8 mouse cellular contexts compared by ENCODE assay signal in the genomic region with DNA sequence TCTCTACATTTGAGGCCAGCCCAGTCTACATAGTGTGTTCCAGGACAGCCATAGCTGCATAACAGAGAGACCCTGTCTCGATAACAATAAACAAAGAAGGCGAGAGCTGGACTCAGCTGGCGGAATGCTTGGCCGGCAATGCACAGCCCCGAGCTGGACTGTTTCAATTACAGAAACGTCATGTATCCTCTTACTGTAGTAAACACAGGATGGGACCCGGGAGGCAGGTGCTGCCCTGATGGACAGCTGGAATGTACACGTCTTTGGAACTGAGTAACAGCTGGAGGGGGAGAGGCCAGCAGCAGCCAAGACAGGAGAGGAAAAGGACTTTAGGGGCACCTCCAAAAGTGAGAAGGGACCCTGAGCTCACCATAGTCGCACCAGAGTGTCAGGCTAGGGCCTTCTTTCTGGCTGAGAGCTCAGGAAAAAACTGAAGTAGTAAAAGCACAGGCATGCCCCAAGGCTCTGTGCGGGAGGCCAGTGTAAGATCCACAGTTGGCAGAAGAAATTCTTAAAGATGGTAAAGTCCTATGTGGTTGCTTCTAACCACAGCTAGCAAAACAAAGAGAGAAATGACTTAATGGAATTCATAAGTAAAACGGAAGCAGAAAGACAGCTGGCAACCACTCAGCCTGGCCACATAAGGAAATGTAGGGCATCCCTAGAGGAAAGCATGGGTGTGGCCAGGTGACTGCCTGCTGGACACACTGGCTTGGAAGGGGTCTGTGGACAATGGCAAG.
A peak's percentile ranks its signal among the peaks of the same experiment; 100 is the strongest.
DNase-seq lines count a peak whose midpoint lies in the region; ATAC-seq and TF ChIP-seq lines count a peak whose summit lies in the region.

No protein-coding gene starts in this region.

- no peak for TF ChIP-seq CTCF in hindbrain, postnatal 0 days (IDR thresholded peaks at IDR 0.05; ENCODE audit: low read depth)

- H3K79me2 ChIP-seq in myocyte (ENCODE audit: control insufficient read depth, insufficient read depth): peaks cover 84% of the 10 kb centered on the region

- no peak overlapping the region for H3K4me2 ChIP-seq in liver, embryonic 16.5 days (ENCODE audit: low read depth, low read length)
- H3K4me2 ChIP-seq in liver, embryonic 12.5 days: no peak overlapping the region
- no peak overlapping the region for H3K4me2 ChIP-seq in hindbrain, postnatal 0 days (ENCODE audit: low read depth, low read length)
- H3K4me2 ChIP-seq in myocyte (ENCODE audit: low read depth): peak overlapping the region; percentile 81

- H3K27me3 ChIP-seq in liver, embryonic 16.5 days (ENCODE audit: control insufficient read depth, insufficient read depth, low read depth, low read length): no peaks in the 10 kb centered on the region
- H3K27me3 ChIP-seq in liver, embryonic 12.5 days (replicated peaks): no peaks in the 10 kb centered on the region
- no peaks in the 10 kb centered on the region for H3K27me3 ChIP-seq in hindbrain, postnatal 0 days (ENCODE audit: insufficient read depth, low read length)
- H3K27me3 ChIP-seq in myocyte (ENCODE audit: control insufficient read depth, insufficient read depth, insufficient read length): no peaks in the 10 kb centered on the region

- no peak overlapping the region for H3K4me3 ChIP-seq in liver, embryonic 16.5 days (ENCODE audit: low read depth, low read length)
- H3K4me3 ChIP-seq in liver, embryonic 12.5 days: no peak overlapping the region
- H3K4me3 ChIP-seq in hindbrain, postnatal 0 days (ENCODE audit: low read length): no peak overlapping the region
- H3K4me3 ChIP-seq in myocyte: no peak overlapping the region

- 0 out of 2 replicates have a peak overlapping the region, but pooled peaks have one; percentile 21 for H3K27ac ChIP-seq in liver, embryonic 16.5 days (ENCODE audit: low read length)
- H3K27ac ChIP-seq in liver, embryonic 12.5 days: no peak overlapping the region
- H3K27ac ChIP-seq in hindbrain, postnatal 0 days: no peak overlapping the region

- DNase-seq in brain, adult 2 months (ENCODE audit: low read depth, low spot score): peak; percentile 69
- DNase-seq in hindbrain, postnatal 0 days (ENCODE audit: low spot score): peak; percentile 13
- DNase-seq in frontal cortex, postnatal 25 days (ENCODE audit: low spot score in 2 of 2): no peak
- no peak for DNase-seq in cerebellum, postnatal 25 days
- no peak for DNase-seq in layer of hippocampus, postnatal 25 days (ENCODE audit: extremely low spot score in 1 of 2, low spot score in 1 of 2)

- H3ac ChIP-seq in myocyte (ENCODE audit: control insufficient read depth, insufficient read length): no peak overlapping the region

- no peak for TF ChIP-seq POLR2A in myocyte (IDR thresholded peaks at IDR 0.05; ENCODE audit: insufficient read length, low read depth)

- H3K36me3 ChIP-seq in liver, embryonic 16.5 days (ENCODE audit: control insufficient read depth, insufficient read depth): no peaks in the 10 kb centered on the region
- no peaks in the 10 kb centered on the region for H3K36me3 ChIP-seq in liver, embryonic 12.5 days
- H3K36me3 ChIP-seq in hindbrain, postnatal 0 days (ENCODE audit: insufficient read depth, low read length): no peaks in the 10 kb centered on the region
- H3K36me3 ChIP-seq in myocyte (ENCODE audit: control insufficient read depth, insufficient read depth): no peaks in the 10 kb centered on the region

- no peak overlapping the region for H3K9ac ChIP-seq in liver, embryonic 16.5 days (ENCODE audit: low read depth, low read length)
- no peak overlapping the region for H3K9ac ChIP-seq in liver, embryonic 12.5 days
- no peak overlapping the region for H3K9ac ChIP-seq in hindbrain, postnatal 0 days (replicated peaks; ENCODE audit: low read length)

- no peak for ATAC-seq in liver, embryonic 16.5 days (ENCODE audit: low read depth)
- ATAC-seq in liver, embryonic 12.5 days: no peak
- peak; percentile 36 for ATAC-seq in hindbrain, postnatal 0 days

- H3K9me3 ChIP-seq in liver, embryonic 16.5 days (replicated peaks; ENCODE audit: control insufficient read depth, low read length): no peaks in the 10 kb centered on the region
- H3K9me3 ChIP-seq in liver, embryonic 12.5 days (replicated peaks): no peaks in the 10 kb centered on the region
- no peaks in the 10 kb centered on the region for H3K9me3 ChIP-seq in hindbrain, postnatal 0 days (ENCODE audit: low read length)

- WGBS in liver, embryonic 16.5 days (ENCODE audit: insufficient replicate concordance): 49% methylated on average over 11 of the region's 11 CpGs
- 72% methylated on average over 11 of the region's 11 CpGs for WGBS in liver, embryonic 12.5 days (ENCODE audit: insufficient replicate concordance)
- 45% methylated on average over 11 of the region's 11 CpGs for WGBS in hindbrain, postnatal 0 days

- H3K4me1 ChIP-seq in liver, embryonic 16.5 days (ENCODE audit: control insufficient read depth, low read depth, low read length): peaks cover 36% of the 10 kb centered on the region
- peaks cover 60% of the 10 kb centered on the region for H3K4me1 ChIP-seq in liver, embryonic 12.5 days
- H3K4me1 ChIP-seq in hindbrain, postnatal 0 days (ENCODE audit: insufficient read depth, low read length): peaks cover 9% of the 10 kb centered on the region

TF ChIP-seq in myocyte, 11 proteins besides CTCF, POLR2A, EP300 and RAD21:
- peak in 2 of 3 experiments; percentile 48 to 79 for TF ChIP-seq MYOG (IDR thresholded peaks at IDR 0.05; ENCODE audit: control insufficient read depth in 1 of 3, insufficient read depth in 1 of 3, insufficient read length in 2 of 3, low read depth in 2 of 3)
- peak; percentile 35 for TF ChIP-seq TCF12 (IDR thresholded peaks at IDR 0.05; ENCODE audit: insufficient read depth, poor library complexity, severe bottlenecking)
- TF ChIP-seq REST (IDR thresholded peaks at IDR 0.05; ENCODE audit: insufficient read depth, insufficient read length): no peak
- TF ChIP-seq MAX (IDR thresholded peaks at IDR 0.05; ENCODE audit: low read depth): no peak
- TF ChIP-seq SRF (IDR thresholded peaks at IDR 0.05; ENCODE audit: control insufficient read depth, insufficient read length, low read depth): peak; percentile 96
- no peak for TF ChIP-seq E2F4 (IDR thresholded peaks at IDR 0.05; ENCODE audit: insufficient read depth)
- TF ChIP-seq USF1 (IDR thresholded peaks at IDR 0.05; ENCODE audit: low read depth): no peak
- TF ChIP-seq TCF3 (IDR thresholded peaks at IDR 0.05; ENCODE audit: insufficient read length, low read depth): peak; percentile 49
- TF ChIP-seq CEBPB (IDR thresholded peaks at IDR 0.05; ENCODE audit: insufficient read depth, poor library complexity, severe bottlenecking): no peak
- no peak for TF ChIP-seq POLR2AphosphoS2 (IDR thresholded peaks at IDR 0.05; ENCODE audit: insufficient read length, low read depth)
- peak in 2 of 3 experiments; percentile 85 to 89 for TF ChIP-seq MYOD1 (IDR thresholded peaks at IDR 0.05; ENCODE audit: control insufficient read depth in 1 of 3, insufficient read length in 2 of 3, low read depth in 2 of 3)
TF ChIP-seq in myocyte: peak in this region for 5.

Comparison
In these comparisons a context has a peak if more than half of its experiments do, and no peak if none do; other contexts are left out.
1. DNase-seq: peak in brain, adult 2 months (single experiment) and hindbrain, postnatal 0 days (single experiment); none in frontal cortex, postnatal 25 days (0 of 2), cerebellum, postnatal 25 days (0 of 2) and layer of hippocampus, postnatal 25 days (0 of 2).